8 mouse cellular contexts compared by ENCODE assay signal in genomic region chr16:16302369-16303137, GRCm38 (mm10). TPM values are rescaled to one million over a fixed set of nuclear protein-coding genes. Genes with fewer than 3 reads are reported as not detected.
DNase-seq lines count a peak whose midpoint lies in the region; ATAC-seq lines count a peak whose summit lies in the region.

Yars2 (plus strand) TSS chr16:16302965.

- H3K4me3 ChIP-seq in heart, embryonic 13.5 days, result peak within 1 kb of the TSS; percentile 96
- H3K4me3 ChIP-seq in liver, embryonic 12.5 days, result peak within 1 kb of the TSS; percentile 96
- H3K4me3 ChIP-seq in stomach, embryonic 15.5 days (replicated peaks), result peak within 1 kb of the TSS; percentile 93

- peaks cover 20% of the 10 kb centered on the region for H3K4me1 ChIP-seq in heart, embryonic 13.5 days
- H3K4me1 ChIP-seq in liver, embryonic 12.5 days, result peaks cover 17% of the 10 kb centered on the region
- H3K4me1 ChIP-seq in stomach, embryonic 15.5 days, result no peaks in the 10 kb centered on the region

- peak within 1 kb of the TSS; percentile 94 for H3K9ac ChIP-seq in heart, embryonic 13.5 days
- peak within 1 kb of the TSS; percentile 88 for H3K9ac ChIP-seq in liver, embryonic 12.5 days
- peak within 1 kb of the TSS; percentile 80 for H3K9ac ChIP-seq in stomach, embryonic 15.5 days

- ATAC-seq in erythroid progenitor cell, adult 5-6 weeks (replicated peaks; ENCODE audit: low FRiP score, poor library complexity, severe bottlenecking), result peak; percentile 99
- peak; percentile 93 for ATAC-seq in heart, embryonic 13.5 days (ENCODE audit: extremely low read depth, insufficient number of reproducible peaks, low FRiP score, low TSS enrichment)
- ATAC-seq in liver, embryonic 12.5 days, result peak; percentile 98
- ATAC-seq in stomach, embryonic 15.5 days (ENCODE audit: insufficient read depth, low FRiP score, low read depth), result peak; percentile 99

- peak within 1 kb of the TSS; percentile 87 for H3K4me2 ChIP-seq in heart, embryonic 13.5 days
- peak within 1 kb of the TSS; percentile 83 for H3K4me2 ChIP-seq in liver, embryonic 12.5 days
- peak within 1 kb of the TSS; percentile 65 for H3K4me2 ChIP-seq in stomach, embryonic 15.5 days

- H3K36me3 ChIP-seq in heart, embryonic 13.5 days, result peaks cover 19% of the 10 kb centered on the region
- H3K36me3 ChIP-seq in liver, embryonic 12.5 days, result peaks cover 19% of the 10 kb centered on the region
- 0 out of 2 replicates have a peak, but pooled peaks cover 4% of the 10 kb centered on the region for H3K36me3 ChIP-seq in stomach, embryonic 15.5 days

- no peaks in the 10 kb centered on the region for H3K9me3 ChIP-seq in heart, embryonic 13.5 days
- H3K9me3 ChIP-seq in liver, embryonic 12.5 days (replicated peaks), result no peaks in the 10 kb centered on the region
- no peaks in the 10 kb centered on the region for H3K9me3 ChIP-seq in stomach, embryonic 15.5 days

- peak; percentile 94 for DNase-seq in CD4-positive helper T cell, adult 2 months (ENCODE audit: low read depth, low spot score)
- DNase-seq in brain, embryonic 18.5 days (ENCODE audit: low read depth, low spot score), result peak; percentile 90
- peak; percentile 95 for DNase-seq in kidney, postnatal 10 days
- DNase-seq in natural killer cell, adult 2 months (ENCODE audit: low spot score in 2 of 2), result peak; percentile 74 to 85

- WGBS in heart, embryonic 13.5 days, result under 1% methylated on average over 50 of the region's 50 CpGs
- under 1% methylated on average over 50 of the region's 50 CpGs for WGBS in liver, embryonic 12.5 days (ENCODE audit: insufficient replicate concordance)
- WGBS in stomach, embryonic 15.5 days, result under 1% methylated on average over 50 of the region's 50 CpGs

- H3K27ac ChIP-seq in heart, embryonic 13.5 days (replicated peaks), result peak within 1 kb of the TSS; percentile 95
- H3K27ac ChIP-seq in liver, embryonic 12.5 days, result peak within 1 kb of the TSS; percentile 88
- peak within 1 kb of the TSS; percentile 96 for H3K27ac ChIP-seq in stomach, embryonic 15.5 days

- H3K27me3 ChIP-seq in heart, embryonic 13.5 days (replicated peaks), result no peaks in the 10 kb centered on the region
- H3K27me3 ChIP-seq in liver, embryonic 12.5 days (replicated peaks), result no peaks in the 10 kb centered on the region
- no peaks in the 10 kb centered on the region for H3K27me3 ChIP-seq in stomach, embryonic 15.5 days (replicated peaks)

RNA-seq across cellular contexts. Expression of gene Yars2, which starts in this region (rescaled TPM):
- 28.5 and 29.9 TPM in 2 replicates for total RNA-seq in erythroid progenitor cell, adult 5-6 weeks (2015; ENCODE audit: low replicate concordance)
- 0.45 and 2.4 TPM in 2 replicates for total RNA-seq in erythroid progenitor cell, adult 5-6 weeks (2017; ENCODE audit: low replicate concordance)
- 39.2 and 42.8 TPM in 2 replicates for polyA plus RNA-seq in heart, embryonic 13.5 days (2015; fragmentation: Nextera tagmentation; extraction: Ambion mirVana)
- 60.1 and 61.0 TPM in 2 replicates for polyA plus RNA-seq in liver, embryonic 12.5 days (2016; fragmentation: Nextera tagmentation; extraction: Ambion mirVana)
- polyA plus RNA-seq in stomach, embryonic 15.5 days (2015; fragmentation: Nextera tagmentation; extraction: Ambion mirVana), result 42.0 and 46.6 TPM in 2 replicates

Comparison
In these comparisons a context has a peak if more than half of its experiments do, and no peak if none do; other contexts are left out.
1. Peak in every context shown above with its lines: DNase-seq, ATAC-seq, H3K4me3 ChIP-seq and H3K27ac ChIP-seq.